Mouse (Mus musculus): ENCODE data around the gene Prokr1. TPM values are rescaled to one million over a fixed set of nuclear protein-coding genes. Genes with fewer than 3 reads are reported as not detected.

Prokr1 gene
- polyA plus RNA-seq, 1 experiment from 2014 or later: 1.3 TPM

Other genes with a start within 250 kb of the Prokr1 start
- gene Gkn1, start 239.8 kb downstream of the Prokr1 start, polyA plus RNA-seq (2015; fragmentation: Nextera tagmentation; extraction: Ambion mirVana): not detected in 2 replicates
- not detected in 2 replicates for gene Gkn2, start 217.4 kb downstream of the Prokr1 start, polyA plus RNA-seq (2015; fragmentation: Nextera tagmentation; extraction: Ambion mirVana)
- 1.4 and 1.9 TPM in 2 replicates for gene Gkn3, start 201.8 kb downstream of the Prokr1 start, polyA plus RNA-seq (2015; fragmentation: Nextera tagmentation; extraction: Ambion mirVana)
- 3.1 and 4.4 TPM in 2 replicates for gene Bmp10, start 161.7 kb downstream of the Prokr1 start, polyA plus RNA-seq (2015; fragmentation: Nextera tagmentation; extraction: Ambion mirVana)
- gene Arhgap25, start 57.5 kb downstream of the Prokr1 start, polyA plus RNA-seq (2015; fragmentation: Nextera tagmentation; extraction: Ambion mirVana): 3.5 and 4.7 TPM in 2 replicates
- 7.0 and 8.7 TPM in 2 replicates for gene Aplf, start 81.5 kb upstream of the Prokr1 start, polyA plus RNA-seq (2015; fragmentation: Nextera tagmentation; extraction: Ambion mirVana)
- gene Efcc1, start 140.1 kb upstream of the Prokr1 start, polyA plus RNA-seq (2015; fragmentation: Nextera tagmentation; extraction: Ambion mirVana): 0.77 and 0.99 TPM in 2 replicates
- 3.9 and 4.2 TPM in 2 replicates for gene Gp9, start 187.3 kb upstream of the Prokr1 start, polyA plus RNA-seq (2015; fragmentation: Nextera tagmentation; extraction: Ambion mirVana)
- 8.2 and 10.2 TPM in 2 replicates for gene Rab43, start 221.4 kb upstream of the Prokr1 start, polyA plus RNA-seq (2015; fragmentation: Nextera tagmentation; extraction: Ambion mirVana)
- gene Gm45140, start 245.1 kb upstream of the Prokr1 start, polyA plus RNA-seq (2015; fragmentation: Nextera tagmentation; extraction: Ambion mirVana): 2.2 TPM in 2 replicates
- 22.9 and 23.5 TPM in 2 replicates for gene Isy1, start 248.1 kb upstream of the Prokr1 start, polyA plus RNA-seq (2015; fragmentation: Nextera tagmentation; extraction: Ambion mirVana)

Data from heart, embryonic 15.5 days (tissue).